Mouse (Mus musculus) embryonic fibroblast, embryonic 13.5 days (primary cell): ENCODE measurements at regions not wholly inside any gene's neighbourhood (a gene's known extent, or its start where the extent isn't known, plus 50 kb on each side); places are given as distances from the start of the nearest gene placed in this dataset.

Experiments
- CTCF ChIP-seq: IDR thresholded peaks from 2 replicates; pipeline ENCODE4 v1.5.1; 2011; ENCODE audit warnings: mild to moderate bottlenecking, control low read depth, low read length, moderate library complexity, borderline replicate concordance; ENCODE audit not compliant: insufficient read depth
- POLR2A ChIP-seq: IDR thresholded peaks from 2 replicates; pipeline ENCODE4 v1.6.1; 2011; ENCODE audit warnings: low read depth, mild to moderate bottlenecking, control low read depth, low read length, moderate library complexity

DNA sequence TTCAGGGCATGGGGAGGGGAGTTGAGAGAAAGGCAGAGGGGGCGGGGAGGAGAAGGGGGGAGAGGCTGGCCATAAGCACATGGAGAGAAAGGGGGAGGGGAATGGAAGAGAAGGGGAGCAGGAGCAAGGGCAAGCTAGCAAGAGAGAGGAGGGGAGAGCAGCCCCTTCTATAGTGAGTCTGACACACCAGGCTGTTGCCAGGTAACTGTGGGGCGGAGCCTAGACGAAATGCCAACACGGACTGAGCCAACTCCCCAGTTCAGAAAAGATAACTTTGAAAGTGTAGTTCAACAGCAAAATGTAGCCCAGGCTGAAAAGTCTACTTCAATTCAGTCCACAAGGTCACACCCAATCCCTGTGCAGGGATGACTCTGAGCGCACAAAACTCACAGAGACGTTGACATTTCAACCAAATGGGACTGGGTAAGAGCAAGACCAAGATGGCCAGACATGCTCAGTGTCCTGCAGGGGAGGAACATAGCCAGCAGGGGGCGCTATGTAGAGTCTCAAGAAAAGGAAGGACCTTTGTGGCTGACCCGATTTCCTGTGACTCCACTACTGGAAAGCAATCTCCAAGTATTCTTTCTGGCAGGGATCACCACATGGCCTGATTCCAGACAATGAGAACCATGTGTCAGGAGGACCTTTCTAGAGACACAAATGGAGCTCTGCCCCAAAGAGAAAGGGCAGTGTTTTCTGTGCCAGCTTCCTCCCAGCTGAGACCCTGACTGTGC is 140.7 kb upstream of the Slc35f3 start:
- TF ChIP-seq CTCF = no peak
- TF ChIP-seq POLR2A = no peak
